Mouse (Mus musculus): ENCODE data around the gene Ccl25.

Ccl25 gene

DNA sequence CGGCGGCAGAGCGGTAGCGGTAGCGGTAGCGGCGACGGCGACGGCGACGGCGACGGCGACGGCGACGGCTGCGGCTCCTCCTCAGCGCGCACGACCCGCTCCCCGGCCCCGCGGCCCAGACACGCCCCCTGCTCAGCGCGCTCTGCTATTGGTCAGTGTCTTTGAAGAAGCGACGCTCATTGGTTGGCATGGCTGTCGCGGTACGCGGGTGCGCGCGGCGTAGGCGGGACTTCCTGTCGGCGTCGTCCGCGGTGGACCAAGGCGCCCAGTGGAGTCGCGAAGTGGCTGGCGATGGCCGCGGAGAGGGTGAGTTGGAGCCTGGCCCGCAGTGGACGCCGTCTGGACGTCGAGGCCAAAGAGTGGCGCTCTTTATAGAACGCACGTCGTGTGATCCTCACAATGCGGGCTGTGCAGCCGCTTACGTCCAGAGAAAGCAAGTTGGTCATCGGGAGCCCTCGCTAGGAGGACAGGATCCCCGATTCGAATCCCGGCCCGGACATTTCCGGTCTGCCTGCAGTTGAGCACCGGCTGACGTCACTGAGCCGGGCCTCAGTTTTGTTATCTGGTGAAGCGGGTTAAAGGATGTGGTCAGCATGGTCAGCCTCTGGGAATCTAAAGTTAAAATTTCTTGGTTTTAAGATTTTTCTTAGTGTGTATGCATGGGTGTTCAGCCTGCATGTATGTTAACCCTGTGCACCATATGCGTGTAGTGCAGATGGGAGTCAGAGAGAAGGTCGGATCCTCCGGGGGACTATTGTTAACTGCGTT lies at the start of gene Ccl25, which contains the start of gene Elavl1:
Gene Ccl25, plus strand, starts transcription at position 228 of the 768 bp plus-strand sequence.
Gene Elavl1, minus strand, starts transcription at position 431 of the 768 bp plus-strand sequence.
- DNase-seq (ENCODE audit: low spot score in 2 of 2): peak; percentile 91 to 98

- DNase-seq (ENCODE audit: low spot score in 2 of 2): peak; percentile 93 to 95
These were observed 49.5 kb upstream of the Ccl25 start, which contains the start of gene Timm44 for GRCm38 (mm10) chr8:4275275-4276110. Gene Timm44 (minus strand): TSS chr8:4275913.

GRCm38 (mm10) chr8:4276111-4276465 lies 48.9 kb upstream of the Ccl25 start:
- DNase-seq (ENCODE audit: low spot score in 2 of 2): no peak

- no peak for DNase-seq (ENCODE audit: low spot score in 2 of 2)
These were observed 32.3 kb upstream of the Ccl25 start for GRCm38 (mm10) chr8:4292738-4293137.

GRCm38 (mm10) chr8:4297822-4298221 lies 27.2 kb upstream of the Ccl25 start:
- DNase-seq (ENCODE audit: low spot score in 2 of 2): no peak

- no peak for DNase-seq (ENCODE audit: low spot score in 2 of 2)
These were observed 20.9 kb upstream of the Ccl25 start for GRCm38 (mm10) chr8:4304124-4304547.

DNA sequence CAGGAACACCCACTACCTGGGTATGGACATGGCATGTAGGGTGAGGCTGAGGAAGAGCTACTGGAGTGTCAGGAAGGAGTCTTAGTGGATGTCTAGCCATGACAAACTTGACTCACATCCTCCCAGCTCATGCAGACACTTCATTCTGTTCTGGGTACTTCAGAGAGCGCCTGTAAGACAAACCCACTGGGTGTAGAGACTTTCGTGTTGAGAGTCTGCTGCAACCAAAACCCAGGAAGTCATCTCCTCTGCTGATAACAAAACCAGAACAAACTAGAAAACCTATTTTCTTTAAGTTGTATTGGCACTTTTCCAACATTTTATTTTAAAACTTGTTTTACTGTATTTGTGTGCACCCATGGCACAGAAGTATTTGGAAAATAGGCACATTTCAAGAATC lies 19.2 kb upstream of the Ccl25 start:
- no peak for DNase-seq (ENCODE audit: low spot score in 2 of 2)

- DNase-seq (ENCODE audit: low spot score in 2 of 2): no peak
These were observed 12.9 kb upstream of the Ccl25 start for GRCm38 (mm10) chr8:4312104-4312503.

DNA sequence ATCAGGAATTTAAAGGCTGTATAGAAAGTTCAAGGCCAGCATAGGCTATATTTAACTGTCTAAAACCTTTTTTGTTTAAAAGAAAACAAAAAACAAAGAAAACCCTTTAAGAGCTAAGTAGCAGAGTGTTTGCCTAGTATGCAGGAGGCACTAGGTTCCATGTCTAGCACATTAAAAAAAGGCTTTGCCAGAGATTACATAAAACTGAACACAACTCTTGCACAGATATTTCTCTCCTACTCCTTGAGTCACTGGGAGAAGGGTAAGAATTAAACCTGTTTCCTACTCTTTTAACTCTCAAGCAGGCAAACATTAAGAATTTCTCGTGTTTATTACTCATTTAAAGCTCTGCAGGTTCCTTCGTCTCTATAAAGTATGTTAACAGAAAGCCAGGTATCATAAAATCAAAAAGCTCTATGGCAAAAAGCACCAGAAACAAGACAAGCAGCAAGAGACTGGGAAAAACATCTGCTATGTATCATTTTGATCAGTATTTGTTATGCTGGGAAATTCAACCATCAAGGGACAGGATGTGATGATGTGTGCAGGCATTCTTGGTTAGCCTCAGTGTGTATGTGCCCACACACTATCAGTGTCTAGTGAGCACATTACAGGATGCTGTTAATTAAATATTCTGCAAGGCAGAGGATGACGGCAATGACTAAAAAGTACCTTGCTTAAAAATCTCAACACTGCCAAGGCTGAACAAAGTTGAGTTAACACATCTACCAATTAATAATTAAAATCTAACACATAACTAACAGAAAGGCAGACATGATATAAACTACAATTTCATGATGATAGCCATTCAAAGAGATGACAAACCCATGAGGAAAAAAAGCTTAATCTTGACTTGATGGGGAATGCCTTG lies 11.5 kb upstream of the Ccl25 start:
- no peak for DNase-seq (ENCODE audit: low spot score in 2 of 2)

- DNase-seq (ENCODE audit: low spot score in 2 of 2): no peak
These were observed 10.2 kb upstream of the Ccl25 start for GRCm38 (mm10) chr8:4314852-4315251.

- DNase-seq (ENCODE audit: low spot score in 2 of 2): no peak
These were observed 6.9 kb upstream of the Ccl25 start for GRCm38 (mm10) chr8:4318124-4318523.

- DNase-seq (ENCODE audit: low spot score in 2 of 2): no peak
These were observed 6.0 kb upstream of the Ccl25 start for GRCm38 (mm10) chr8:4318796-4319572.

GRCm38 (mm10) chr8:4319573-4319872 lies 5.5 kb upstream of the Ccl25 start:
- no peak for DNase-seq (ENCODE audit: low spot score in 2 of 2)

GRCm38 (mm10) chr8:4320404-4320803 lies 4.6 kb upstream of the Ccl25 start:
- no peak for DNase-seq (ENCODE audit: low spot score in 2 of 2)

DNA sequence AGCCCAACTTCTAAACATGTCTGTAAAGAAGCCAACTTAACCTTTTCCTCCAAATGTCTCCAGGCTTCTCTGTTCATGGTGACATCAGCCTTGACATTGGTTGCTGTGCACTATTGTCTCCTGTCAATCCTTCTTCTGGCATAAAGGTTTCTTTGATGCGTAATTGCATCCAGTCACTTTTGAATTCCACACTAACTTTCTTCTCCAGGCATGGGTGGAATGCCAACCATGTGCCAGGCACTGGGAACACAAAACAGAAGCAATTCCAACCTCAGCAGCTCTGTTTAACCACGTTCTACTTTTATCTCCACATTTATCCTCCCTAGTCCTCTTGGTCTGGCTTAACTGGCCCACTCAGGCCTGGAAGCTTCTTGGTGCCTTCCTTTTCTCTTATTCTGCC lies 4.0 kb upstream of the Ccl25 start:
- no peak for DNase-seq (ENCODE audit: low spot score in 2 of 2)

GRCm38 (mm10) chr8:4322470-4322869 lies 2.5 kb upstream of the Ccl25 start:
- peak in 1 of 2 experiments; percentile 92 for DNase-seq (ENCODE audit: low spot score in 2 of 2)

- no peak for DNase-seq (ENCODE audit: low spot score in 2 of 2)
These were observed 1.1 kb upstream of the Ccl25 start for GRCm38 (mm10) chr8:4323917-4324316.

DNA sequence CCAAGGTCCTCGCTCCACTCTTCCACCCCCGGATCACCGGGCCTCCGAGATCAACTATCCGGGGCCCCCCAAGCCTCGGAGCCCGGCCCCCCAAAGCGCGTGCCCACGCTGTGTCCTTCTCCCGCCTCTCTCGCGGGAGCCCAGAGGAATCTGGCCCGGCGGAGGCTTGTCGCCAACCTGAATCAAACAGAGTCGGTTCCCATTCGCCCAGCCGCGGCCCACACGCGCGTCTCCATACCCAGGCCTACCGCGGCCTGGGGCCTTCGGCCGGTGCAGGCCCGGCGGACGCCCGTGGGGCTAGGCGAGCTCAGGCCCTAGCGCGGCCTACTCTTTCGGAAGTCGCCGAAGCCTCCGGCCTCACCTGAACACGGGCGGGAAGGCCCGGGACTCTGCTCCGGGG lies 485 bp upstream of the Ccl25 start:
- peak in 1 of 2 experiments; percentile 33 for DNase-seq (ENCODE audit: low spot score in 2 of 2)

- no peak for DNase-seq (ENCODE audit: low spot score in 2 of 2)
These were observed 684 bp downstream of the Ccl25 start for GRCm38 (mm10) chr8:4325751-4326036.

DNA sequence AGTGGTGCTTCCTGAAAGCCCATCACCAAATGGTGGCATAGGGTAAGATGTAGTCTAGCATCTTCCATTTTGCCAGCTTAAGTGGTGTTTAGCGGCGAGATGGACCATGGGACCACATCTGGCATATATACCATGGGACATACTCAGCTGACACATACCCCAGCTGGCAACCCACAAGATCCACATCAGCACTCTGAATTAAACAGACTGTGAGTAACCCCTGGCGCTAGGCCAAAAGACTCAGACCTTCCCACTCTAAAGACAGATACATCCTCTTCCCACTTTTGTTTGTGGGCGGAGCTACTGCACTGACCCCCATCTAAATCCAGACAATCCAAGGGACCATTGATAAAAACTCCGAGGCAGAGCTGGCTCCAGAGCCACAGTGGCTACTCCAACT lies 4.0 kb downstream of the Ccl25 start:
- DNase-seq (ENCODE audit: low spot score in 2 of 2): no peak

DNA sequence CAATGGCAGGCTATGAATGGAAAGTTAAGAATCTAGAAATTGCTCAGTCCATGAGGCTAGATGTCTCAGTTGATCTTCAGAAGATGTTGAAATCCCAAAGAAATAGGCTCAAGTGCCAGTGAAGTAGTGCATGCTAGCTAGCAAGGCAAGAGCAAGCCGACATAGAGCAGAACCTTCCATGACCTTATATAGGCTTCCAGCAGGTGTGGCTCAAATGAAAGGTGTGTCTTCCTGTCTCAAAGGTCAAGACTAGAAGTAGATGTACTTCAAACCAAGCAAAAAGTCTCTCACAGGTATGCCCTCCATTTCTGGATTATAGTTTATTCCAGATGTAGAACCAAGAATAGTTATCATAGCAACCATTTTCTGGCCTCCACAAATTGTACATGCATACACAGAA lies 9.0 kb downstream of the Ccl25 start:
- no peak for DNase-seq (ENCODE audit: low spot score in 2 of 2)

- no peak for DNase-seq (ENCODE audit: low spot score in 2 of 2)
These were observed 10.7 kb downstream of the Ccl25 start for GRCm38 (mm10) chr8:4335678-4336077.
